Mouse (Mus musculus): ENCODE results near the gene Btrc. TPM values are rescaled to one million over a fixed set of nuclear protein-coding genes. Genes with fewer than 3 reads are reported as not detected.

The Btrc gene
- polyA plus RNA-seq, 1 experiment from 2014 or later: 15.0 TPM

DNA sequence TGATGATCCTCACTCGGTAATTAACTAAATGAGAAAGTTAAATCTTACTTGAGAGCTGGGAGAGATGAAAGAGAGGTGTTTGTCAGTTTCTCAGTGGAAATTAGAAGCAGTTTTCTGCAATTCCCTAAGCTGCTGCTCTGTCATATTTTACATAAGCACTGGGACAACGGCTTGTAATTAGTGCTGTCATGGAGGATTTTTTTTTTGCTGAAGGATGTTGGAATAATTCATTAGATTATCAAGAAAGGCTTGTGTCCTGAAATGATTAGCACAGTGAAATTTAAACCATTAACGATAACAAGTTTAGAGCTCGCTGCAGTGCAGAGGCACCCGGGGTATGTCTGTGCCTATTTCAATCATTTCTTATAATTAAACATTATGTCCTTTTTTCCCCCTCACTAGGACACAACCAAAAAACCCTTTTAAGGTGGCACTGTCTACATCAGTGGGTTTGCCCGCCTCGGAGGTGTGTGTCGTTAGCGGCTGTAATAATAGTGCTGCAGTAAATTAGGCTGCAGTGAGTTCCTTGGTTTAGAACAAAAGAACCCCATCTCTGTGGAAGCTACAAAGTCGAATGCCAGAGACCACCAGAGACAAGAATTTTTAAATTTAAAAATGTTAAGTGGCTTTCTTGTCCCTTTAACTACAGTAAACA lies 130.7 kb downstream of the Btrc start:
- H3K4me1 ChIP-seq (replicated peaks; ENCODE audit: control insufficient read depth, insufficient read depth): no peaks in the 10 kb centered on the region
- TF ChIP-seq EP300 (optimal IDR thresholded peaks at IDR 0.05) (no peak), CTCF (IDR thresholded peaks at IDR 0.05; ENCODE audit: low read depth) (no peak)
- 72% methylated on average over 10 of the region's 10 CpGs for WGBS
- ATAC-seq (ENCODE audit: low FRiP score, low TSS enrichment) (no peak), DNase-seq (ENCODE audit: low spot score) (no peak)
- H3K9ac ChIP-seq (ENCODE audit: low read length): no peak overlapping the region
- no peak overlapping the region for H3K4me2 ChIP-seq (replicated peaks; ENCODE audit: low read depth)
- no peak overlapping the region for H3K4me3 ChIP-seq (ENCODE audit: low read depth, low read length)
- H3K36me3 ChIP-seq (ENCODE audit: control insufficient read depth, insufficient read depth, low read length): no peaks in the 10 kb centered on the region
- H3K9me3 ChIP-seq (ENCODE audit: control insufficient read depth, low read length): no peaks in the 10 kb centered on the region
- H3K27me3 ChIP-seq (ENCODE audit: control insufficient read depth, insufficient read depth, low read length): no peaks in the 10 kb centered on the region
- no peak overlapping the region for H3K27ac ChIP-seq (replicated peaks)

DNA sequence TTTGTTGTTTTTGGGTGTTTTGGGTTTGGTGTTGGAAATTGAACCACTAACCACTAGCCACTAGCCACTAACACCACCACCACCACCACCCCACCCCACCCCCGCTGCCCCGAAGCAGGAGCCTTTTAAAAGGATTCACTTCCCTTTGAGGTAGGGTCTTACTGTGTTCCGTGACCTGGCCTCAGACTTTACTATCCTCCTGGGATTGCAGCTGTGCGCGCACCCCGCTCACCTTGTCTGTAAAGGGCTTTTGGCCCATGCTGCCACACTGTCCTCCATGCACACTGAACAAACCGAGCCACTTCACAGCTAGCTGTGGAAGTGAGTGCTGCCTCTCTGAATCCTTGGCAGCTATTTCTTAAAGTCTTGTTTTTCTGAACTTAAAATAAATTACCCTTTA lies 141.9 kb downstream of the Btrc start:
- no peak overlapping the region for H3K4me2 ChIP-seq (replicated peaks; ENCODE audit: low read depth)
- TF ChIP-seq CTCF (IDR thresholded peaks at IDR 0.05; ENCODE audit: low read depth) (no peak), EP300 (optimal IDR thresholded peaks at IDR 0.05) (no peak)
- H3K9me3 ChIP-seq (ENCODE audit: control insufficient read depth, low read length): no peaks in the 10 kb centered on the region
- no peaks in the 10 kb centered on the region for H3K4me1 ChIP-seq (replicated peaks; ENCODE audit: control insufficient read depth, insufficient read depth)
- WGBS: 91% methylated on average over 7 of the region's 7 CpGs
- DNase-seq (ENCODE audit: low spot score): no peak
- H3K9ac ChIP-seq (ENCODE audit: low read length): no peak overlapping the region
- H3K4me3 ChIP-seq (ENCODE audit: low read depth, low read length): no peak overlapping the region
- H3K36me3 ChIP-seq (ENCODE audit: control insufficient read depth, insufficient read depth, low read length): no peaks in the 10 kb centered on the region
- no peak for ATAC-seq (ENCODE audit: low FRiP score, low TSS enrichment)
- no peaks in the 10 kb centered on the region for H3K27me3 ChIP-seq (ENCODE audit: control insufficient read depth, insufficient read depth, low read length)
- no peak overlapping the region for H3K27ac ChIP-seq (replicated peaks)

DNA sequence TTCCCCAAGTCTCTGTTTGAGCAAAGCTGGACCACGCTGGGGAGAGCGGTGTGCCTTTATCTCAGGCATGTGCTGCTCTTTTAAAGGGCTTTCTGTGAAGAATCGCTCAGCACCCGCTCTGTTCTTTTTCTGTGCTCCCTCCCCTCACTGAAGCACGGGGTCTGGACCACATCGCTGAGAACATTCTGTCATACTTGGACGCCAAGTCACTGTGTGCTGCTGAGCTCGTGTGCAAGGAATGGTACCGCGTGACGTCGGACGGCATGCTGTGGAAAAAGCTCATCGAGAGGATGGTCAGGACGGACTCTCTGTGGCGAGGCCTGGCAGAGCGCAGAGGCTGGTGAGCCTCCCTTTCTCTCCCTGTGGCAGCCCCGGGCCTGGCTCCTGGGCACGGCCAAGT lies 144.0 kb downstream of the Btrc start:
- H3K4me2 ChIP-seq (replicated peaks; ENCODE audit: low read depth): no peak overlapping the region
- no peak for TF ChIP-seq EP300 (optimal IDR thresholded peaks at IDR 0.05)
- no peak for TF ChIP-seq CTCF (IDR thresholded peaks at IDR 0.05; ENCODE audit: low read depth)
- no peak overlapping the region for H3K27ac ChIP-seq (replicated peaks)
- 63% methylated on average over 19 of the region's 19 CpGs for WGBS
- no peak overlapping the region for H3K4me3 ChIP-seq (ENCODE audit: low read depth, low read length)
- DNase-seq (ENCODE audit: low spot score) (no peak), ATAC-seq (ENCODE audit: low FRiP score, low TSS enrichment) (no peak; the same call in 1 of the 2 replicates)
- no peaks in the 10 kb centered on the region for H3K36me3 ChIP-seq (ENCODE audit: control insufficient read depth, insufficient read depth, low read length)
- no peaks in the 10 kb centered on the region for H3K27me3 ChIP-seq (ENCODE audit: control insufficient read depth, insufficient read depth, low read length)
- H3K9ac ChIP-seq (ENCODE audit: low read length): no peak overlapping the region
- no peaks in the 10 kb centered on the region for H3K4me1 ChIP-seq (replicated peaks; ENCODE audit: control insufficient read depth, insufficient read depth)
- H3K9me3 ChIP-seq (ENCODE audit: control insufficient read depth, low read length): no peaks in the 10 kb centered on the region

DNA sequence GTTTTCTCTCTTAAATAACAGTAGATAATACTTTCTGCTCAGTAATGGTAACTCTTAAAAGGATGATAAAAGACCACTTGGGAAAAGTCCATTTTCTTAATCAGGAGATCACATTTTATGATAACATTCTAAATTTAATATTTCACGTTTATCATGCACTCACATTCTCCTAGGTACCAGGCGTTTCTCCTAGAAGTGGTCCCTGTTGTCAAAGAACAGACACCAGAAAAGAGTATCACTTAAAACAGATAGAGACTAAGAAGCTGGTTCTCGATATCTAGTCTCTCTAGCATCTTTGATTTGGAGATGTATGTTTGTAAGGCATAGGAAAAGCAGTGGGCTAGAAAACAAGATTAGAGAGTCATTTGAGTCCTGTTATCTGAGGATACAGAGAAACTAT lies 147.1 kb downstream of the Btrc start:
- 76% methylated on average over 3 of the region's 3 CpGs for WGBS

DNA sequence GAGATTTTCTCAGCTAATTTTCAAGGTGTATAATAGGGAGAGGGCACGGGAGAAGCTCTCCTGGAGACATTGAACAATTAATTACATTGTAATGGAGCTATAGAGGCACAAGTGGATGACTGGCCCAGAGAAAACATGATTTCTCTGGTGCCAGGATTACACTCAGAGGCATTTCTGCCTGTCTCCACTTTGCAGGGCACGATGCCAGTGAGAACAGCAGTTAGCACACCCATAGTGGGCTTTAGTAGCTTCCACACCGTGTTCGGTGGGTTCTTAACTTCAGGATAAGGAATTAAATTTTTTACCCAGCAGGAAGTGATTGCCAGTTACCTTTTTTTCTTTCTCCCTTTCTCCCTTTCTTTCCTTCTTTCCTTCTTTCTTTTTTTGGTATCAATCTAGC lies 147.9 kb downstream of the Btrc start:
- WGBS: 80% methylated on average over 4 of the region's 4 CpGs

More for the DNA sequence above, 147.1 kb downstream of the Btrc start:
- no peak for DNase-seq (ENCODE audit: low spot score)
- no peak for ATAC-seq (ENCODE audit: low FRiP score, low TSS enrichment)
- Histone ChIP-seq H3K9me3 (ENCODE audit: control insufficient read depth, low read length) (no peaks in the 10 kb centered on the region), H3K36me3 (ENCODE audit: control insufficient read depth, insufficient read depth, low read length) (peaks cover 5% of the 10 kb centered on the region), H3K9ac (ENCODE audit: low read length) (no peak overlapping the region), H3K4me2 (replicated peaks; ENCODE audit: low read depth) (no peak overlapping the region), H3K4me3 (ENCODE audit: low read depth, low read length) (no peak overlapping the region), H3K27me3 (ENCODE audit: control insufficient read depth, insufficient read depth, low read length) (no peaks in the 10 kb centered on the region), H3K27ac (replicated peaks) (no peak overlapping the region), H3K4me1 (replicated peaks; ENCODE audit: control insufficient read depth, insufficient read depth) (no peaks in the 10 kb centered on the region)
- TF ChIP-seq CTCF (IDR thresholded peaks at IDR 0.05; ENCODE audit: low read depth): no peak
- TF ChIP-seq EP300 (optimal IDR thresholded peaks at IDR 0.05): no peak

DNA sequence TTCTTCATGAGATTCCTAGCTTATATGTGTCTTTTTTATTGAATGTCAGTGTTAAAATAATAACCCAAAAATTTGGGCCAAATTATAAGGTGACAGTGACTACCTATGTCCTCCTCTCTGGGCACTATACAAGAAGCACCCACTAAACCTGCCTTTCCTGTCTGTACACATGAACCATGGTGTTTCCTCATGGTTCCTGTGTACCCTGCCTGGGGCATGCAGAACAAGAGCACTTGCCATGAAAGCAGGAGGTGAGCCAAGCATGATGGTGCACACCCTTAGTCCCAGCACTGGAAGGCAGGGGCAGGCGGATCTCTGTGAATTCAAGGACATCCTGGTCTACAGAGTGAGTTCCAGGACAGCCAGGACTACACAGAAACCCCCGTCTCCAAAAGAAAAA lies 151.8 kb downstream of the Btrc start:
- Histone ChIP-seq H3K27ac (replicated peaks) (no peak overlapping the region), H3K4me2 (replicated peaks; ENCODE audit: low read depth) (no peak overlapping the region), H3K4me3 (ENCODE audit: low read depth, low read length) (no peak overlapping the region), H3K9me3 (ENCODE audit: control insufficient read depth, low read length) (no peaks in the 10 kb centered on the region), H3K9ac (ENCODE audit: low read length) (no peak overlapping the region), H3K27me3 (ENCODE audit: control insufficient read depth, insufficient read depth, low read length) (no peaks in the 10 kb centered on the region), H3K4me1 (replicated peaks; ENCODE audit: control insufficient read depth, insufficient read depth) (no peaks in the 10 kb centered on the region), H3K36me3 (ENCODE audit: control insufficient read depth, insufficient read depth, low read length) (peaks cover 5% of the 10 kb centered on the region)
- 92% methylated on average over 2 of the region's 2 CpGs for WGBS
- ATAC-seq (ENCODE audit: low FRiP score, low TSS enrichment) (no peak), DNase-seq (ENCODE audit: low spot score) (no peak)
- TF ChIP-seq EP300 (optimal IDR thresholded peaks at IDR 0.05): no peak
- TF ChIP-seq CTCF (IDR thresholded peaks at IDR 0.05; ENCODE audit: low read depth): no peak

More for the DNA sequence above, 147.9 kb downstream of the Btrc start:
- no peak overlapping the region for H3K27ac ChIP-seq (replicated peaks)
- ATAC-seq (ENCODE audit: low FRiP score, low TSS enrichment) (no peak), DNase-seq (ENCODE audit: low spot score) (no peak)
- no peak overlapping the region for H3K4me3 ChIP-seq (ENCODE audit: low read depth, low read length)
- TF ChIP-seq EP300 (optimal IDR thresholded peaks at IDR 0.05) (no peak), CTCF (IDR thresholded peaks at IDR 0.05; ENCODE audit: low read depth) (no peak)
- no peak overlapping the region for H3K4me2 ChIP-seq (replicated peaks; ENCODE audit: low read depth)
- no peak overlapping the region for H3K9ac ChIP-seq (ENCODE audit: low read length)
- no peaks in the 10 kb centered on the region for H3K4me1 ChIP-seq (replicated peaks; ENCODE audit: control insufficient read depth, insufficient read depth)
- H3K36me3 ChIP-seq (ENCODE audit: control insufficient read depth, insufficient read depth, low read length): peaks cover 5% of the 10 kb centered on the region
- no peaks in the 10 kb centered on the region for H3K27me3 ChIP-seq (ENCODE audit: control insufficient read depth, insufficient read depth, low read length)
- no peaks in the 10 kb centered on the region for H3K9me3 ChIP-seq (ENCODE audit: control insufficient read depth, low read length)
